22 mouse cellular contexts compared by ENCODE assay signal in genomic region chr3:137217926-137218325, GRCm38 (mm10).
DNase-seq lines count a peak whose midpoint lies in the region; ATAC-seq and TF ChIP-seq lines count a peak whose summit lies in the region.
"Had no signal": no experiment of that assay in that cellular context is flagged by ENCODE, and none has a peak within 500 bp of the region (broad histone marks: within the 10 kb centered on the region; RNA-seq: fewer than 3 reads in every experiment).

No protein-coding gene starts in this region.

- no peak for TF ChIP-seq EP300 in heart, adult 2 months (IDR thresholded peaks at IDR 0.05; ENCODE audit: insufficient read depth, low read depth, low read length)

- 88% methylated on average over 5 of the region's 5 CpGs for WGBS in heart, embryonic 12.5 days
- WGBS in heart, adult 2 months, result 96% methylated on average over 5 of the region's 5 CpGs

- H3K4me3 ChIP-seq in heart, embryonic 12.5 days, result no peak overlapping the region
- H3K4me3 ChIP-seq in heart, adult 2 months, result no peak overlapping the region
- H3K4me3 ChIP-seq: embryonic facial prominence, embryonic 10.5 days; embryonic facial prominence, embryonic 12.5 days; forebrain, embryonic 10.5 days; forebrain, embryonic 12.5 days had no signal

- H3K9me3 ChIP-seq in heart, embryonic 12.5 days (replicated peaks), result no peaks in the 10 kb centered on the region
- H3K9me3 ChIP-seq: embryonic facial prominence, embryonic 10.5 days; embryonic facial prominence, embryonic 12.5 days; forebrain, embryonic 10.5 days; forebrain, embryonic 12.5 days had no signal

- no peak overlapping the region for H3K4me2 ChIP-seq in heart, embryonic 12.5 days
- H3K4me2 ChIP-seq: embryonic facial prominence, embryonic 12.5 days; forebrain, embryonic 12.5 days had no signal

- H3K36me3 ChIP-seq in heart, embryonic 12.5 days, result no peaks in the 10 kb centered on the region
- no peaks in the 10 kb centered on the region for H3K36me3 ChIP-seq in heart, adult 2 months (ENCODE audit: control insufficient read depth, insufficient read depth, low read length)
- H3K36me3 ChIP-seq: embryonic facial prominence, embryonic 10.5 days; embryonic facial prominence, embryonic 12.5 days; forebrain, embryonic 10.5 days; forebrain, embryonic 12.5 days had no signal

- no peak for TF ChIP-seq CTCF in heart, adult 2 months (IDR thresholded peaks at IDR 0.05)

- no peaks in the 10 kb centered on the region for H3K79me2 ChIP-seq in heart, adult 2 months (replicated peaks; ENCODE audit: control insufficient read depth, insufficient read depth, low read length)

- H3K27ac ChIP-seq in heart, embryonic 12.5 days (ENCODE audit: poor library complexity, severe bottlenecking), result 0 out of 2 replicates have a peak overlapping the region, but pooled peaks have one; percentile 9
- H3K27ac ChIP-seq in heart, adult 2 months, result no peak overlapping the region
- H3K27ac ChIP-seq: embryonic facial prominence, embryonic 10.5 days; embryonic facial prominence, embryonic 12.5 days; forebrain, embryonic 10.5 days; forebrain, embryonic 12.5 days had no signal

- peak; percentile 74 to 76 for DNase-seq in cerebellum, postnatal 10 days
- DNase-seq in cerebellum, postnatal 4 days (ENCODE audit: low spot score in 2 of 2), result no peak
- no peak for DNase-seq in heart, adult 2 months
- DNase-seq in left cerebral cortex, postnatal 4 days, result peak; percentile 22
- no peak for DNase-seq in left cerebral cortex, adult 18-20 months (ENCODE audit: low spot score in 2 of 2)
- DNase-seq in fibroblast of lung, adult 2 months (ENCODE audit: low read depth), result peak; percentile 8
- no peak for DNase-seq in spleen, postnatal 36 days (ENCODE audit: low spot score in 2 of 2)
- DNase-seq: adrenal gland, adult 2 months; adrenal gland, postnatal 10 days; adrenal gland, postnatal 25 days; cerebellum, adult 11 months; cerebellum, adult 18-20 months; cerebellum, adult 8-10 months; cerebellum, adult 9-11 months; cerebellum, postnatal 36 days had no signal

- no peak for ATAC-seq in heart, embryonic 12.5 days (ENCODE audit: insufficient number of reproducible peaks, low FRiP score)
- ATAC-seq: forebrain, embryonic 14.5 days; forebrain, embryonic 16.5 days had no signal

- peaks cover 6% of the 10 kb centered on the region for H3K4me1 ChIP-seq in heart, embryonic 12.5 days (replicated peaks)
- H3K4me1 ChIP-seq in heart, adult 2 months (ENCODE audit: control insufficient read depth, insufficient read depth, low read length), result peaks cover 2% of the 10 kb centered on the region; the same call in 1 of the 2 replicates
- H3K4me1 ChIP-seq: embryonic facial prominence, embryonic 12.5 days; forebrain, embryonic 10.5 days; forebrain, embryonic 12.5 days had no signal

- no peak for TF ChIP-seq POLR2A in heart, adult 2 months (IDR thresholded peaks at IDR 0.05; ENCODE audit: insufficient read depth, low read depth, low read length)

- intact Hi-C loops in heart, adult 2 months (cut with DNase I), result no loop called here
- intact Hi-C loops in left cerebral cortex, postnatal 4 days (cut with DNase I), result no loop called here

- H3K9ac ChIP-seq in heart, embryonic 12.5 days, result no peak overlapping the region
- no peak overlapping the region for H3K9ac ChIP-seq in heart, adult 2 months (ENCODE audit: low read depth, low read length)
- H3K9ac ChIP-seq: embryonic facial prominence, embryonic 12.5 days; forebrain, embryonic 12.5 days had no signal

- no peaks in the 10 kb centered on the region for H3K27me3 ChIP-seq in heart, embryonic 12.5 days (replicated peaks)
- no peaks in the 10 kb centered on the region for H3K27me3 ChIP-seq in heart, adult 2 months (ENCODE audit: control insufficient read depth, insufficient read depth, low read length)
- H3K27me3 ChIP-seq: embryonic facial prominence, embryonic 12.5 days; forebrain, embryonic 12.5 days had no signal

Comparison
In these comparisons a context has a peak if more than half of its experiments do, and no peak if none do; other contexts are left out.
1. DNase-seq: peak in cerebellum, postnatal 10 days (2 of 2), left cerebral cortex, postnatal 4 days (single experiment) and fibroblast of lung, adult 2 months (single experiment); none in cerebellum, postnatal 4 days (0 of 2), heart, adult 2 months (0 of 2), left cerebral cortex, adult 18-20 months (0 of 2) and spleen, postnatal 36 days (0 of 2).